Mouse (Mus musculus) midbrain, postnatal 0 days (tissue): ENCODE data around the gene Pnpla6. TPM values are rescaled to one million over a fixed set of nuclear protein-coding genes. Genes with fewer than 3 reads are reported as not detected.

Source experiments
- ATAC-seq: fragments of 200-750 bp; cut with Nextera tagmentation; 2 replicates; pipeline ENCODE4 v1.8.0; 2017; ENCODE audit warnings: moderate number of reproducible peaks, mild to moderate bottlenecking, moderate TSS enrichment, moderate library complexity; ENCODE audit not compliant: low FRiP score
- DNase-seq: peaks from one replicate; pipeline ENCODE4 v3.0.0-alpha.2; 2015; ENCODE audit warnings: low spot score
- H3K27ac ChIP-seq: fragments of 300-500 bp; sonication (generic); 2 replicates; pipeline ENCODE4 v1.5.1; 2014; ENCODE audit warnings: low read depth, mild to moderate bottlenecking, low read length, mixed read lengths
- H3K27me3 ChIP-seq: fragments of 300-500 bp; sonication (generic); 2 replicates; pipeline ENCODE4 v1.6.1; 2014; ENCODE audit warnings: low read length, control low read depth, mixed read lengths; ENCODE audit not compliant: insufficient read depth
- H3K36me3 ChIP-seq: fragments of 300-500 bp; sonication (generic); 2 replicates; pipeline ENCODE4 v1.6.1; 2014; ENCODE audit warnings: low read length, control low read depth, mixed read lengths; ENCODE audit not compliant: insufficient read depth
- H3K4me1 ChIP-seq: fragments of 300-500 bp; sonication (generic); 2 replicates; pipeline ENCODE4 v1.6.1; 2014; ENCODE audit warnings: mild to moderate bottlenecking, control low read depth, antibody characterized with exemption, low read length, mixed read lengths; ENCODE audit not compliant: insufficient read depth
- H3K4me2 ChIP-seq: fragments of 300-500 bp; sonication (generic); 2 replicates; pipeline ENCODE4 v1.6.1; 2014; ENCODE audit warnings: low read depth, mild to moderate bottlenecking, low read length, mixed read lengths; ENCODE audit not compliant: poor library complexity, severe bottlenecking
- H3K4me3 ChIP-seq: fragments of 300-500 bp; sonication (generic); 2 replicates; pipeline ENCODE4 v1.5.1; 2014; ENCODE audit warnings: low read depth, mild to moderate bottlenecking, low read length, moderate library complexity
- H3K9ac ChIP-seq: fragments of 300-500 bp; sonication (generic); replicated peaks from 2 replicates; pipeline ENCODE4 v1.6.1; 2014; ENCODE audit warnings: mild to moderate bottlenecking, low read length, moderate library complexity, mixed read lengths; ENCODE audit not compliant: poor library complexity, severe bottlenecking
- H3K9me3 ChIP-seq: fragments of 300-500 bp; sonication (generic); 2 replicates; pipeline ENCODE4 v1.6.1; 2016; ENCODE audit warnings: low read length, control low read depth
- CTCF ChIP-seq: IDR thresholded peaks from 2 replicates; pipeline ENCODE4 v1.5.1; 2016; ENCODE audit warnings: antibody characterized with exemption, mild to moderate bottlenecking
- WGBS: fragments of 180-500 bp; shearing (Covaris S2); extraction: QIAGEN DNeasy Blood & Tissue Kit; methylation state at CpG from one replicate; pipeline ENCODE4 v1.1.7; 2014; 5-methylcytosine and 5-hydroxymethylcytosine counted together
- polyA plus RNA-seq: library from polyadenylated mRNA; unstranded; fragments of >200 nt; fragmentation: Nextera tagmentation; extraction: Ambion mirVana; gene quantifications from 2 replicates; pipeline ENCODE4 v1.2.1, GENCODE M21; 2015
- total RNA-seq: library from RNA; depleted of rRNA; stranded (reverse); fragments of >200 nt; gene quantifications from 2 replicates; pipeline ENCODE4 v1.2.3, GENCODE M21; 2014; rRNA removed

Gene Pnpla6
- total and polyA plus RNA-seq, 2 experiments from 2014 or later, result 36.8 to 57.5 TPM

DNA sequence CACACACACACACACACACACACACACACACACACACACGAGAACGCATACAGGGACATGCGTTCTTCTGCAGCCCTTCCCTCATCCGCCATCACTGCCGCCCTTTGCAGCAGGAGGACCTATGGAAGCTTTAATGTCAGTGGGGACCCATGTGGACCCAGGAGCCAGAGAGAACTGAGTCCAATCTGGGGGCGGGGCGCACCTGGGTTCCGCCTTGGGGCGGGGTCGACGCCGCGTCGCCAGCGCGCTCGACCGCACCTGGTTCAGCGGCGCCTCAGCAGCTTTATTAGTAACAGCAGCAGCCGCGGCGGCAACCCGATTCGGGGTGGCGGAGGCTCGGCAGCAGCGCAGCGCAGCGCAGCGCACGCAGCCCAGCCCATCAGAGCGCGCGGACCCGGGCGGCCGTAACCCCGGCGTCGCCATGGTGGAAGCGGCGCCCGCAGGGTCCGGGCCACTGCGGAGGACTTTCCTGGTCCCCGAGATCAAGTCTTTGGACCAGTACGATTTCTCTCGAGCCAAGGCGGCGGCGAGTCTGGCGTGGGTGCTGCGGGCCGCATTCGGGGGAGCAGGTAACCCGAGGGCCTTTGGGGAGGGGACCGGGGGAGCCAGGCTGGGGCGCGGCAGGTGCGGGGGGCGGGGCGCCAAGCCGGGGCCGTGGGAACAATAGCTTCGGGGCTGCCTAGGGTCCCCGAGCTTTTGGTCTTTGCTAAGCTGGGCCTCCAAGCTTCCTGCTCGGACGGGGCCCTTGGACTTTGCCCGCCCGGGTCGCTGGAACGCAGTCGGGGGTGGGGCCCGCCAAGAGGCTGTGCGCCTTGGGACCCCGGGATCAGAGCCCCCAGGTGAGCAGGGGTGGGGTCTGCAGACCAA, 72.4 kb downstream of the Pnpla6 start:
- WGBS, result under 1% methylated on average over 65 of the region's 77 CpGs
- TF ChIP-seq CTCF, result 0 out of 2 replicates have a peak, but pooled peaks have one; percentile 1
- peak overlapping the region; percentile 94 for H3K4me3 ChIP-seq
- no peaks in the 10 kb centered on the region for H3K27me3 ChIP-seq
- no peaks in the 10 kb centered on the region for H3K4me1 ChIP-seq
- peak overlapping the region; percentile 90 for H3K9ac ChIP-seq
- H3K36me3 ChIP-seq, result no peaks in the 10 kb centered on the region
- peak overlapping the region; percentile 83 for H3K27ac ChIP-seq
- H3K9me3 ChIP-seq, result no peaks in the 10 kb centered on the region
- peak; percentile 79 for DNase-seq
- peak overlapping the region; percentile 70 for H3K4me2 ChIP-seq
- ATAC-seq, result peak; percentile 84

DNA sequence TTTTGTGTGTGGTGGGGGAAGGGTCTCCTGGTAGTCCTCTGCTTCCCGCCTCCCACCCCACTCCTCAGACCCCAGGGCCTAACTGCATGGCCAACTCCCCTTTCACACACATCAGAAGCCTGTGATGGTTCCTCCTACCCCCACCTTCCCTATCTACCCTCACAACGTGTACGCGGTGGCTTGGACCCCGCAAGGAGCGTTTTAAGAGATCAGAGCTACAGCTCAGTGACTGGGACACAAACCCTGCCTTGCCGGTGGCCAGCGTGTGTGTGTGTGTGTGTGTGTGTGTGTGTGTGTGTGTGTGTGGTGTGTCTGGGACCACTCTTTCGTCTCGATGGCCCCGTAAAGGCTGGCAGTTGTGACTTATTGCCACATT, 73.1 kb downstream of the Pnpla6 start:
- no peaks in the 10 kb centered on the region for H3K36me3 ChIP-seq
- WGBS, result 2% methylated on average over 11 of the region's 11 CpGs
- no peaks in the 10 kb centered on the region for H3K9me3 ChIP-seq
- peak overlapping the region; percentile 94 for H3K4me3 ChIP-seq
- no peak for TF ChIP-seq CTCF
- ATAC-seq (peak; percentile 77), DNase-seq (peak; percentile 31)
- H3K9ac ChIP-seq, result peak overlapping the region; percentile 90
- peak overlapping the region; percentile 83 for H3K27ac ChIP-seq
- H3K27me3 ChIP-seq, result no peaks in the 10 kb centered on the region
- H3K4me1 ChIP-seq, result no peaks in the 10 kb centered on the region
- H3K4me2 ChIP-seq, result peak overlapping the region; percentile 70

DNA sequence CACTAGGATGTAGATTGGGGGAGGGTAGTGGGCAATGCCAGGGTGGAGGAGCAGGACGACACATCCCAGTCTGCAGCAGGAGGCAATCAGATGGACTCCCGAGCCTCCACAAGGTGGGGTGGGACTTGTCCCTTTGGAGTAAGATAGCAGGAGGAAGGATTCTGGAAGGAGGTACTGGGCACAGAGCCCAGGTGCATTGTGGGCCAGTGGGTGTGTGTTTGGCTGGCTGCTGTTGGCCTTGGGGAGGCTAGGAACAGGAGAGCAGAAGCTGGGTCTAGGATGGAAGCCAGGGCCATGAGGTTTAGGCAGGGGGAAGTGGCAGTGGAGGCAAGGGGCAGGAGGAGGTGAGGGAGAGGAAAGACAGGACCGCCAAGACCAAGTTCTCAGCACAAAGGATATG, 78.3 kb downstream of the Pnpla6 start:
- ATAC-seq, result no peak
- no peak overlapping the region for H3K4me2 ChIP-seq
- H3K9ac ChIP-seq, result no peak overlapping the region
- H3K36me3 ChIP-seq, result peaks cover under 1% of the 10 kb centered on the region
- no peak overlapping the region for H3K27ac ChIP-seq
- no peak for DNase-seq
- H3K9me3 ChIP-seq, result no peaks in the 10 kb centered on the region
- H3K27me3 ChIP-seq, result no peaks in the 10 kb centered on the region
- no peak for TF ChIP-seq CTCF
- no peaks in the 10 kb centered on the region; the same call in 1 of the 2 replicates for H3K4me1 ChIP-seq
- 73% methylated on average over 3 of the region's 3 CpGs for WGBS
- H3K4me3 ChIP-seq, result no peak overlapping the region

Other genes with a start within 250 kb of the Pnpla6 start
- gene Insr, start 235.8 kb upstream of the Pnpla6 start, total RNA-seq, result 40.3 and 44.5 TPM in 2 replicates
- 30.0 and 32.9 TPM in 2 replicates for gene Insr, start 235.8 kb upstream of the Pnpla6 start, polyA plus RNA-seq
- gene A430078G23Rik, start 162.0 kb upstream of the Pnpla6 start, total RNA-seq, result not detected in 2 replicates
- not detected in 2 replicates for gene A430078G23Rik, start 162.0 kb upstream of the Pnpla6 start, polyA plus RNA-seq
- 34.3 and 46.0 TPM in 2 replicates for gene Arhgef18, start 122.4 kb upstream of the Pnpla6 start, total RNA-seq
- gene Arhgef18, start 122.4 kb upstream of the Pnpla6 start, polyA plus RNA-seq, result 6.8 and 7.2 TPM in 2 replicates
- 1.8 and 2.2 TPM in 2 replicates for gene Pex11g, start 47.7 kb upstream of the Pnpla6 start, total RNA-seq
- 3.1 and 3.6 TPM in 2 replicates for gene Pex11g, start 47.7 kb upstream of the Pnpla6 start, polyA plus RNA-seq
- gene Tex45, start 44.5 kb upstream of the Pnpla6 start, total RNA-seq, result 0.47 and 0.55 TPM in 2 replicates
- gene Tex45, start 44.5 kb upstream of the Pnpla6 start, polyA plus RNA-seq, result 0.64 and 0.68 TPM in 2 replicates
- 85.5 and 106 TPM in 2 replicates for gene Zfp358, start 22.2 kb upstream of the Pnpla6 start, total RNA-seq
- 57.1 and 58.3 TPM in 2 replicates for gene Zfp358, start 22.2 kb upstream of the Pnpla6 start, polyA plus RNA-seq
- 93.8 and 116 TPM in 2 replicates for gene Mcoln1, start 14.9 kb upstream of the Pnpla6 start, total RNA-seq
- gene Mcoln1, start 14.9 kb upstream of the Pnpla6 start, polyA plus RNA-seq, result 108 and 117 TPM in 2 replicates
- gene C330021F23Rik, start 52.6 kb downstream of the Pnpla6 start, total RNA-seq, result not detected in 2 replicates
- 0.17 TPM in 1 of 2 replicates, not detected in the other for gene C330021F23Rik, start 52.6 kb downstream of the Pnpla6 start, polyA plus RNA-seq
- 115 and 149 TPM in 2 replicates for gene Camsap3, start 71.9 kb downstream of the Pnpla6 start, total RNA-seq
- 44.9 and 46.2 TPM in 2 replicates for gene Camsap3, start 71.9 kb downstream of the Pnpla6 start, polyA plus RNA-seq
- 41.9 and 43.0 TPM in 2 replicates for gene Xab2, start 105.9 kb downstream of the Pnpla6 start, total RNA-seq
- 31.7 and 35.9 TPM in 2 replicates for gene Xab2, start 105.9 kb downstream of the Pnpla6 start, polyA plus RNA-seq
- gene Pet100, start 106.2 kb downstream of the Pnpla6 start, total RNA-seq, result 5.7 and 7.7 TPM in 2 replicates
- gene Pet100, start 106.2 kb downstream of the Pnpla6 start, polyA plus RNA-seq, result 70.9 and 71.3 TPM in 2 replicates
- gene Pcp2, start 110.2 kb downstream of the Pnpla6 start, total RNA-seq, result 10.4 and 33.2 TPM in 2 replicates
- gene Pcp2, start 110.2 kb downstream of the Pnpla6 start, polyA plus RNA-seq, result 0.83 and 1.1 TPM in 2 replicates
- 23.1 and 35.3 TPM in 2 replicates for gene Stxbp2, start 115.6 kb downstream of the Pnpla6 start, total RNA-seq
- gene Stxbp2, start 115.6 kb downstream of the Pnpla6 start, polyA plus RNA-seq, result 36.1 and 44.2 TPM in 2 replicates
- gene Retn, start 140.4 kb downstream of the Pnpla6 start, total RNA-seq, result not detected in 2 replicates
- gene Retn, start 140.4 kb downstream of the Pnpla6 start, polyA plus RNA-seq, result 0.42 and 0.62 TPM in 2 replicates
- not detected in 2 replicates for gene Mcemp1, start 150.4 kb downstream of the Pnpla6 start, total RNA-seq
- 0.23 and 0.26 TPM in 2 replicates for gene Mcemp1, start 150.4 kb downstream of the Pnpla6 start, polyA plus RNA-seq
- 14.7 and 33.3 TPM in 2 replicates for gene Fcor, start 157.0 kb downstream of the Pnpla6 start, total RNA-seq
- 20.1 and 20.3 TPM in 2 replicates for gene Fcor, start 157.0 kb downstream of the Pnpla6 start, polyA plus RNA-seq
- 59.7 and 65.3 TPM in 2 replicates for gene Trappc5, start 160.9 kb downstream of the Pnpla6 start, total RNA-seq
- 67.0 and 68.3 TPM in 2 replicates for gene Trappc5, start 160.9 kb downstream of the Pnpla6 start, polyA plus RNA-seq
- gene Fcer2a, start 178.8 kb downstream of the Pnpla6 start, total RNA-seq, result not detected in 2 replicates
- 0.22 and 0.41 TPM in 2 replicates for gene Fcer2a, start 178.8 kb downstream of the Pnpla6 start, polyA plus RNA-seq
- not detected in 2 replicates for gene Clec4g, start 205.3 kb downstream of the Pnpla6 start, total RNA-seq
- not detected in 2 replicates for gene Clec4g, start 205.3 kb downstream of the Pnpla6 start, polyA plus RNA-seq
- 0.11 TPM in 1 of 2 replicates, not detected in the other for gene Cd209a, start 233.6 kb downstream of the Pnpla6 start, total RNA-seq
- gene Cd209a, start 233.6 kb downstream of the Pnpla6 start, polyA plus RNA-seq, result not detected in 2 replicates